Mouse (Mus musculus): Measurements from ENCODE around the gene Aqr.
A peak's percentile ranks its signal among the peaks of the same experiment; 100 is the strongest.
"Not testable (repeated sequence)": the region's sequence is repeated elsewhere in the genome, so short reads cannot be mapped to it uniquely, and the experiment has no call there.

The Aqr gene

DNA sequence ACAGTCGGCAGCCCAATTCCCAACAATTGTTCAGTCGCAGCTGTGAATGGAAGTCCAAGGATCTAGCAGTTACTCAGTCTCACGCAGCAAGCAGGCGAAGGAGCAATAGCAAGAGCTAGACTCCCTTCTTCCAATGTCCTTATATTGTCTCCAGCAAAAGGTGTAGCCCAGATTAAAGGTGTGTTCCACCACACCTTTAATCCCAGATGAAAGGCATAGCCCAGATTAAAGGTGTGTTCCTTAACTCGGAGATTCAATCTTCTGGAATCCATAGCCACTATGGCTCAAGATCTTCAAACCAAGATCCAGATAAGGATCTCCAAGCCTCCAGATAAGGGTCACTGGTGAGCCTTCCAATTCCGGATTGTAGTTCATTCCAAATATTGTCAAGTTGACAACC lies at the start of gene Aqr:
TSS of gene Aqr (minus strand) at position 101 of the 400 bp plus-strand sequence.
- not testable (repeated sequence) for DNase-seq (ENCODE audit: low spot score in 2 of 2)

DNA sequence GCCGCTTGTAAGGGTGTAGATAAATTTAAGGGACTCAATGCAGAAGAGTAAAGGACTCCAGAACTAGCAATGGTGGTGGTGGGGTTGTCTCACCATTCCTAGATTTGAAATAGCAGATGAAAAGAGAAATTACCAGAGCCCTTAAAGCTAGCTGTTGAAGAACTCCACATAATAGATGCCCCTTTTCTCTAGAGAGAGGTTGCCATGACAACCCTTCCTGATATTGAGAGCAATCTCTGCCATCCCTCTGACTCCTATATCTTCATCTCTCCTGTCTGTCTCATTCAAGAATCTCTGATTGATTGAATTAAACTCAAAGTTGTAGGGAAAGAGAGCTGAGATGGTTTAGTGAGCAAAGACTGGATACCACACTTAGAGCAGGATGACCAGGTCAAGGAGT lies 49.7 kb upstream of the Aqr start:
- DNase-seq (ENCODE audit: low spot score in 2 of 2) = no peak

DNA sequence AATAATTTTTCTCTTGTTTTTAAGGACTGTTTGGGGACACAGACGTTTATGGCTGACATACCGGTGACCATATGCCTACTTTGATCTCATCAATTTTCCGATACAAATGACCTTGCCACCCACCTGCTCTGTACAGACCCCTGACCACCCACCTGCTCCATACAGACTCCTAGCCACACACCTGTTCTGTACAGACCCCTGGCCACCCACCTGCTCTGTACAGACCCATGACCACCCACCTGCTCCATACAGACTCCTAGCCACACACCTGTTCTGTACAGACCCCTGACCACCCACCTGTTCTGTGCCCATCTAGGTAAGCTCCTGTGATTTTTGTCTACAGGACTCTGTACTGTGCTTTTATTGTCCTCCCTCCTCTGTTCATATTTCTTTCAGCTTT lies 48.8 kb upstream of the Aqr start:
- DNase-seq (ENCODE audit: low spot score in 2 of 2) = no peak

DNA sequence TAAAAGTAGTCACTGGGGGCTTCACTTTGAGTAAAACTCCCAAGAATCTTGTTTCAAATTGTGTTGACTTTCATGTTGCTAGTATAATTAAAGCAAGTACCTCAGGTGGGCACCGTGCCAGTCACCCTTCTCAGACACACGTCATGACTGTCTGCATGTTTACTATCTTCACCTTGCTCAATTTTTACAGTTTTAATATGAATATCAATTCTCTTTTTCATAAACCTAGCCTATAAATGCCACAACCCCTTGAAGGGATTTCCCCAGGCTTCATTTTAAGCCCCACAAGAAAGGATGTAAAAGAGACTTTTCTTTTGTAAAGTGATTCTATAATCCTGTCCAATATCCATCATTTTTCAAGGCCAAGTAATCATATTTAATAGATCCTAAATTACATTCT lies 44.4 kb upstream of the Aqr start:
- DNase-seq (ENCODE audit: low spot score in 2 of 2) = no peak

DNA sequence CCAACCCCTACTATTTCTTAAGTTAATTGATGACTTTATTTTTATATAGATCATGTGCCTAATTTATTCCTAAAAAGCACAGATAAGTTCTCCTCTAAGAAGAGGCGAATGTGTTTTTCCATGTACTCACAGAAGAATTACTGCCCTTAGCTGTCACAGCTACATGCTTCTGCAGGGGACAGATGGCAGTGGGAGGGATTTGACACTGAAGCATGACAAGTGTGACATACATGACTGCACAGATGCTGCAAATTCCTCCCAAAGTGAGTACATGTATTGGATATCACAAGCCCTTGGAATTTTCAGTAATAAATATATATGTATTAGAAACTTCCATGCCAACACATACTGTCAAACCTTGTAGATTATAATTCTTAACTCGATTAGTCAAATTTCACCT lies 41.8 kb upstream of the Aqr start:
- no peak for DNase-seq (ENCODE audit: low spot score in 2 of 2)

DNA sequence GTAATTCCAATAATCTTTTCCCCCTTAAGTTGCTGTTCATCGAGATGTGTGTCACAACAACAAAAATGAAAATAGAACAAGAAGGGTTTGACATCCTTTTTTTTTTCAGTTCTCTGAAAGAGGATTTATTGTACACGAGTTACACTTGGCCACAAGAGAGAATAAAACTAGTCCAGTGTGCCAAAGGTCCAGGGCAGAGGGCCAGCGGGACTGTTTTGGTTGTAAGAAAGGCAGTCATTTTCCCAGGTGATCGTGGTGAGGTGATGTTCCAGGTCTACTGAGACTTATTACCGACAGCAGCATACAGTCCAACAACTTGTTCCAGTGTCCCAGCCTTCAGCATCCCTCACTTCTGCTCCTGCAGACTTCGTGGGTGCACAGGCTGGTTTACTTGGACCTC lies 18.2 kb upstream of the Aqr start:
- no peak for DNase-seq (ENCODE audit: low spot score in 2 of 2)

DNA sequence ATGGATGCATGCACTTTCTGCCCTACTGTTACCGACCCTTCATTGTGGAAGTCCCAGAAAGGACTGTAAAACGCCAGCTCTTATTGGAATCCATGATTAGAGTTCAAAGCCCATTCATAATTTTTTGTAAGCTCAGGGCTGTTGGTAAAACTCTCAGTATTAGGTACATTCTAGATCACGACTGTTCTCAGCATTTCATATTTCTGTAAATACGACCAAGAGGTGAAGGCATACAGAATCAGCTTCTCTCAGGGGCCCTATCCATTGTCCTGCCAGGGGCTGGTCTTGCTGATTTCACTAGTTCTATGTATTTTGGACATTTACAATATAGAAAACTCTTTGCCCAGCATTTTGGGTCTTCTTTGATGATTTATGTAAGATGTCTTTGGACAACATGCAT lies 14.8 kb upstream of the Aqr start:
- no peak for DNase-seq (ENCODE audit: low spot score in 2 of 2)

DNA sequence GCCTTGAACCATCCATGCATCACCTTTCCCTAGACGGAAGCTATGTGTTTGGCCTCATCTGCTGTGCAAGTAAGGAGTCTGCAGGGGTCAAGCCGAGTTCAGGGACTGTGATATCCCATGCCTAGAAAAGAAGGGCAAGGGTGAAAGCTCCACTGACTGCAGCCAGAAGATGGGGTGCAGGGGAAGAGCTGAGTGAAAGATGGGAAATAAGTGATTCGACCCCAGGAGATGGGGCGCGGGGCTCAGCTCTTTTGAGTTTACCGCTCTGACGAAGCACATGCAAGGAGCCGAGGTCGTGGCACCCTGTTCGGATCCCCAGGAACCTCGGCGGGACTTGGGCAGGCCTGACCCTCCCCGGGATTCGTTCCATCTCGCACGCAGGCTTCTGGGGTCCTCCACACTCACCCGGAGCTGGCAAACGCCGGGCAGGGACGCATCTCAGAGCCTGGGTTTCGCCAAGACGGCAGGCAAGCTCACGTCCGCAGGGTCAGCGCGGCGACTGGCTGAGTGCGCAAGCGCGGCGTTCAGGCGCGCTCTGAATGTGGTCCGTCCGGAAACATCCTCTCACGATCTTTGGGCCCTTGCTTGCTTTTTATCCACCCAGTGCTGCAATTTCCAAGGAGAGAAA lies 14.2 kb upstream of the Aqr start, which contains the start of gene Zfp770:
TSS of gene Zfp770 (minus strand) at position 538 of the 628 bp plus-strand sequence.
- DNase-seq (ENCODE audit: low spot score in 2 of 2) = peak; percentile 87

DNA sequence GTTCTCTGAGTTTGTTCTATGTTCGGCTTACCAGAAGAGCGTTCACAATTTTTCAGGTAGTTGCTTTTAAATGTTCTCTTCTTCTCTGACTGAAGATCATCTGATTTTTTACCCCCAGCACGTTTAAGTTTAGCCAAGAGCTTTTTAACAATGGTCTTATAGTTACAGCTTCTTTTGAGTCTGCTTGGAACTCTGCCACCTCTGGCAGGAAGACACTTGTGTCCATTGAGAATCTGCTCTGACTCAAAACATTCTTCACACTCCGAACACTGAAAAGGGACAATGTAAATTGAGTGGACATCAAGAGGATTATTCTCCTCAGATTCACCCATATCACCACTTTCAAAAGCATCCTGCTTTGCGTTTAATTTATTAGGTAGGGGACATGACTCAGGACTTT lies 9.6 kb upstream of the Aqr start:
- DNase-seq (ENCODE audit: low spot score in 2 of 2) = no peak

DNA sequence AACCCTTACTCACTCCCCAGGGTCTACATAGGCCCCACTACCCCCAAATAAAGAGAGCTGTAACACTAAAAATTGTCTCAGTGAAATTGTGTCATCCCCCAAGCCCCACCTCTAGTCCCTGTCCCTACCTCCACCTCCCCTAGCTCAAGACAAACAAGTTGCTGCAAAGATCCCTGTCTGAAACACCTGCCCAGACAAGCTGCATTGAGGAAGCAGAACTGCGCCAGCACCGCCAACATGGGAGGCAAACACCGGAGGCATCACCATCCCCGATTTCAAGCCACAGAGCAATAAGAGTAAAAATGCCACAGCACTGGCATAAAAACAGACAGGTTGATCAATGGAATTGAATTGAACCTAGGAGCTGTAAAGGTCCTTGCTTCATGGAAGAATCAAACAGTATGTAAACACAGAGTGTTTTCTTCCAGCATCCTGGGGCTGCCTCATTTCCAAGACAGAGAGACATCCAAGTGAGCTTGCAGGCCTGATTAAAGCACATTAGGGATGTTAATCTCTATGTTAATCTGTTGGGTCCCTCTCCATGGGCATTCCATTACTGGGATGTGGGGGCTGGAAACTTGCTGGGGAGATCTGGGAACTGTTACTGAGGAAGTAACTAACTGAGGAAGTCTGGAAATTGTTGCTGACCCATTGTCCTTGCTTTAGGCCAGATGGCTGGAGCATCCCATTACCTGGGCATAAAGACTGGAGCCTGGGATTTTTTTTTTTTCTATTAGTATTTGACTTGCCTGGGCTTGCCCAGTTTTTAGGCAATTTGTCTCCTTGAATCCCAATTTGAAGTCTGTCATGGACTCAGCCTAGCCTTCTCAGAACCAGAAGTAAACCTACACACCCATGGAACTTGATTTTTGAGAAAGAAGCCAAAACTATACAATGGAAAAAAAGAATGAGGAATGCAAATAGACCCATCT lies 8.8 kb downstream of the Aqr start:
- no peak for DNase-seq (ENCODE audit: low spot score in 2 of 2)

DNA sequence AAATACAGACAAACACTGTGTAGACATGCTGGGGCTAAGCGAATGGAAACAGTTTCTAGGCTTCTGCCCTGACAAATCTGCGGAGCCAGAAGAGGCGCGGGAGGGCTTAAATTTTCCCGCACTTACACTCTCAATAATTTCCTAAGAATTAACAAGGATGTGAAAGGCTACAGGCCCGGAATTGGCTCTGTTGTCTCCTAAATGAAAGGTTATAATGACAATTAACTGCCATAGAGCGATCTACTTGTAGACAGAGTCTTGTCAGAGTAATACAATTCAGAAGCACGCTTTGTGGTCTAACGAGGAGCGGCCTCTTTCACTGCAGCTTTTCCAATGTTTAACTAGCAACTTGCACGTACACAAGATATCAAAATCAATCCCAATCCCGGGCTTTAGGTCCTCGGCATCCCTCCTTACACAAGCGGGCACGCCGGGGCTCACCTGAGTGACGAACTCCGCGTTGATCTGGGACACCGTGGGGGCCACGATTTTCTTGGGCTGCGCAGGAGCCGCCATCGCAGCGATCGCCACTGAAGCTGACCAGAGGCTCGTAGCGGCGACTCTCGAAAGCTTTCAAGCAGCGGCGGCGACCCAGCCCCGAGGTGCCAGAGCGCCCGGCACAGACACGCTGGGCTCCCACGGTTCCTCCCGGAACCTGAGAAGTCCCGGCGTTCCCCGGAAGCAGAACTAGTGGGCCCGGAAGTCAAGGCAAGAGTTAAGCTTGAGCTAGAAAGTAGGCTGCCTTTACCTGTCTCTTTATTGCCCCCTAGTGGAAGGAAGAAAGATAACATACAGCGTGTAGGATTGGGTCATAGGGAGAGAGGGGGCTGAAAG lies 12.0 kb downstream of the Aqr start:
- peak; percentile 79 to 81 for DNase-seq (ENCODE audit: low spot score in 2 of 2)

DNA sequence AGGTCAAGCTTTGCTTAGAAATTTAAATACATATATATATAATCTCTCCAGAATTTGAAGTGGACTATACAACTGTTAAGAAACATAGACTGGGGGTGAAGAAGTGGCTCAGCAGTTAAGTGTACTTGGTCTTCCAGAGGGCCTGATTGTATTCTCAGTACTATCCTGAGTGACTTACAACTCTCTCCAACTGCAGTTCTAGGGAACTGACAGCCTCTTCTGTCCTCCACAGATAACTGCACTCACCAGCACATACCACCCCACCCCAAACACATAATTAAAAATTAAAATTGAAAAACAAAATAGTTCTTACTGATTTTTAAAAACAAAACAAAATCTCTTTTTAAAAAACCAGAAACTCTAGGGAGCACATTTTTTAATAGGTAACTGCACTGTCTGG lies 13.6 kb downstream of the Aqr start:
- DNase-seq (ENCODE audit: low spot score in 2 of 2) = no peak

DNA sequence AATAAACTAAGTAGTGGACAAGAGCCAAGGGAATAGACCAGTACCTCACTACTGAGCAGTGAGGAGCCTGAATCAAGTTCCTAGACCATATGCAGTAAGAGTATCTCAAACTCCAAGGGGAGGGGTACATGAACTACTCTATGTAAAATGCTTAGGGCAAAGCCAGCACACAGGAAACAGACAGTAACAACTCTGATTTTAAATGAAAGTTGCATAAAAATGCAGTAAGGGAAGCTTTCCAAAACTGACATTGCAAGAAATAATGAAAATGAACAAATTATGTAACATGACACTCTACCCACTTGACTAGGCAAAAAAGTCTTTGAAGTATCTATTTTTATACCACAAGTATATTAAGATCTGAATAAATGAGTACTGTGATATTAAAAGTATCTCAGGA lies 19.0 kb downstream of the Aqr start:
- no peak for DNase-seq (ENCODE audit: low spot score in 2 of 2)

DNA sequence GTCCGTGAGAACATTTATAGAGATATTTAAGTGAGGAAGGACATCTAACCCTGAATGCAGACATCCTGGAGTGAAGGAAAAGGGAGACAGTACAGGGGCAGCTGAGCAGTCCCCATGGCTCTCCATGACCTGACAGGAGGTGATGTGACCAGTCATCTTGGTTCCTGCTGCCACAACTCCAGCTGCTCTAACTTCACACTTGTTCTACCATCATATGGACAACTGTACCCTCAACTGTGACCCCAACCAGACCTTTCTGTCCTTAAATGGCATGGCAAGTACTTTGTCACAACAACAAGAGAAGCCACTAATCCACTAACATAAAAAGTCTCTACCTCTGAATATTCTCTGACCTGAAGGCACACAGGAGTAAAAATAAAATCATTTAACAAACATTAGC lies 24.8 kb downstream of the Aqr start:
- DNase-seq (ENCODE audit: low spot score in 2 of 2) = no peak

DNA sequence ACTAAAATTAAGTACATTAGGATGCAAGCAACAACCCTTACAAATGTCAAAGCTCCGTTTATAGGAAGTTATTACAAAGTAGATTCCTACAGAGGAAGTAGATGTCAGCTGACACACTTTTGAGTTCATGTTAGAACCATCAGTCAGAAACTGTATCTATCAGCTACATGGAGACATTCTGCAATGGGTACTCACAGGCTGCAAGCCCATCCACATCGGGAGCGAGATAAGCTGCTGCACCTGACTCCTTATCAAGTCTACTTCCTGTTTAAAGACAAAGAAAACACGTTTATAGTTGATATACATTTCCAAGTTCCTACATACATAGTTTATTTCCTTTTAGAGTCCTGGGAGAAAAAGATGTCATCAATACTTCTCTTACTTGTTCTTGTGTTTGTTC lies 29.5 kb downstream of the Aqr start:
- no peak for DNase-seq (ENCODE audit: low spot score in 2 of 2)

DNA sequence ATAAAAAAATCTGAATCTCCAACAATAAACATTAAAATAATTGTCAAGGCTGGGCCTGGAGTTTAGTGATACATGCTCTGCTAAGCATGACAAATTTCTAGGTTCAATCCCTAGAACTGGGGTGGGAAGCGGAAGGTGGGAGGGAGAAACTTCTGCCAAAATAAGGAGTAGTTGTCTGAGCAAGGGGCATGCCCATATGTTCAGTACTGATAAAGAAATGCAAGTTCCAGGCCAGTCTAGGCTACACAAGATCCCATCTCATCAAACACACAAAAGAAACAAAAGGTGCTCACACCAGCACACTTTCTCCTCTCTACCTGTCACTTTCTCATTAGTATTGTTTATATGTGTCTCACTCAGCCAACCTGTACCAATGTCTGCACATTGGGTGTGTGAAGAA lies 30.2 kb downstream of the Aqr start:
- DNase-seq (ENCODE audit: low spot score in 2 of 2) = no peak

DNA sequence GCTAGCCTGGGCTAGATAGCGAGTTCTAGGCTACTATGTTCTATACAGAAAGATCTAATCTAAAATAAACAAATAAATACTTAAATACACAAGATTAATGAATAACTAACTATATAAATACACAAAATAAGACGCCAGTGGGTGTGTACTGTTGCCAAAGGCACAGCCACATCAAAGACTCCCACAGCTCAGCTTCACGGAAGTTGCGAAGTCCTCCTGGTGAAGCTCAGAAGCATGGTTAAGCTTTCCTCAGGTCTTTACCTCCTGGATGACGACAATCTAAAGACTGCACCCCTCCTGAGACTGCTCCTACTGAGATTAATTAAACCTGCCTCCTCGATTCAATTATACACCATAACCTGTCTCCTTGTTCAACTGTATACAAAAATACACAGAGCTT lies 33.6 kb downstream of the Aqr start:
- no peak for DNase-seq (ENCODE audit: low spot score in 2 of 2)

DNA sequence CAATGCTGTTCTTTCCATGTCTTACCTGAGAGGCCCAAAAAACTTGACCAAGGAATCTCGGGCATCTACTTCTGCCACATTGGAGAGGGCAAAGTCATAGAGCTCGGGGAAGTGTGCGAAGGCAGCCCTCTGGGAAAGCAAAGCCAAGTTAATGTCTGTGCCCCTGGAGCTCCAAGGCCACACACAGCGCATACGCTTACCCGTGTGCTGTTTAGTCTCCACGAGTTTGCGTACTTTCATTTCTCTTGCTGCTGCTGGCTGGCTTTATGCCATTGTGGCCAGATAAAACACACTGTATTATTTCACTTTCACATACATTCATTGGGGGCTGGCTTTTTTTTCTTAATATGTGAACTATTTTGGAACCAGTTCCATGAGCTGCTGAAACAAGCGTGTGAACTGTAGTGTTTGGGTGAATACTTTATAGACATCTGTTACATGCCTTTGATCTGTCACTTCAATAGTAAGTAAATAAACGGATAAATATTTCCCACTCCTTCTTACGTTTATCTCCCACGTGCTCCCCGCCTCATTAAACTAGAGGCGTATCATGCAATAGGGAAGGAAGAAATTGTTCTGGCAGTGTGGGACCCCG lies 39.9 kb downstream of the Aqr start:
- DNase-seq (ENCODE audit: low spot score in 2 of 2) = no peak

DNA sequence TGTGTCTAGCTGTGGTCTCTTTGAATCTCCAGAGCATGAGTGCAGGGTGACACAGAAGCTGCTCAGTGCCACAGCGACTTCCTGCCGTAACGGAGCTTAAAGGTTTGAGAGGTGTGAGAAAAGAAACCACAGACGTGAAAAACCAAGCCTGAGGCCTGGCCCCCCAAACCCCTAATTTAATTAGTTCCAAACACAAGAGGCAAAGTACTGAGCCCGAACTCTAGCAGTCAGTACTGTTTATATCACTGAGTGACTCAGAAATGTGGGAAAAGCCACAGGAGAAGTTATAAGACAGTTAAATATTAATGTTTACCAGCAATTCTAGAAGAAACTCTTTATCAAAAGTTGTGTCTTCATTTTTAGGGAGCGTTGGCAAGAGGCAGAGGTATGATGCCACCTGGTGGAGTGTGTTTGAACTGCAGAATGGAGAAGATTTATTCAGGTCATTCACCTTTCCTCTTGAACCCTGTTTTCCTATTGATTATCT lies 41.5 kb downstream of the Aqr start:
- DNase-seq (ENCODE audit: low spot score in 2 of 2) = peak; percentile 57 to 64

DNA sequence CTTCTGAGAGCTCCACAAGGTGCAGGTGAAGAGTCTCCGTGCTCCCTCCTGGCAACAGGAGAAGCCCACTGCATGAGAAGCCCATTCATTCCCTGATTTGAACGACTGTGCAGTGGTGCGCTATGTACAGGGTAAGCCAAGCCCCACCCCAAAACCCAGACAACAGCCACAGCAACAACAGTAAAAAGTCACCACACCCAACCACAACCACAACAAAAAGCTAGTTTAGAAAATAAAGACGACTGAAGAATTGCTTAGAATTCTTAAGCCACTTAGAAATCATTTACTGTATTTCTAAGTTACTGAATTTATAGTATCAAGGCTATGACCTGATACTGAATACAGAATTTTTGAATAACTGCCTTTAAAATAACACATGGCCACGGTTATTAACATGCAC lies 41.9 kb downstream of the Aqr start:
- DNase-seq (ENCODE audit: low spot score in 2 of 2) = no peak

DNA sequence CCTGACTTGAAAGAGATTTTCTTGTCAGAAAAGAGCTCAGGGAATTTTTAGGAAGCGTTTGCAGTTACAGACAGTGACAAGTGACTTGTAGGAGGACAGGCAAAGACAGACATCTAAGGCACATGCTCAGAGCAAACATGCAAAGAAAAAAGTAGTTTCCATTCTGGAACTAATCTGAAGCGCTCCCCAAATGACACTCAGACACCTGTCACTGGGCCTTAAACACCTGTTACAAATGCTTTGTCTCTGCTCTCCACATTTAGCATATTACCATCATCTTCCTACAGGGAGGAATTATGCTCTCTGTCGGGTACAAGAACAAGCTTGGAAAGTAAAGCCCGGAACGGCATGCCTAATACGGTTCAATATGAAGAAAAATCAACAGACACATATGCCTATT lies 43.0 kb downstream of the Aqr start:
- no peak for DNase-seq (ENCODE audit: low spot score in 2 of 2)

DNA sequence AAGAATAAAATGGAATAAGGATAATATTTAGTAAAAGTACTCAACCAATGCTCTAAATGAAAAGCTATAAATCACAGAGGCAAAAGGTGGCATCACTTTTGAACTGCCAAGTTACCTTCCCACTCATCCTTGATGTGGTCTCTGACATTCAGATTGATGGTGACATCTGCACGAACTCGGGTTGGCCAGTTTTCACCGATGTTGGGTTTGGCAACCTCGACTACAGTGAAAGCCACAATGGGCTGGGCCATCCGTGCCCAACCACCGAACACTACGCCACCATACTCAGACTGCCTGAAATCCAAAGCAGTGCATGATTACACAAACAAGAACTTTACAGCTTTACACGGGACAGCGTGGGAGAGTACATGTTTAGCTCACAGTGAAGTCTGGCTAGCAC lies 50.1 kb downstream of the Aqr start:
- DNase-seq (ENCODE audit: low spot score in 2 of 2) = no peak

All from right cerebral cortex, adult 2 months (tissue).